Mouse (Mus musculus): ENCODE results near the gene Alk. TPM values are rescaled to one million over a fixed set of nuclear protein-coding genes. Genes with fewer than 3 reads are reported as not detected.

Gene Alk
- polyA plus RNA-seq, 1 experiment = not detected

DNA sequence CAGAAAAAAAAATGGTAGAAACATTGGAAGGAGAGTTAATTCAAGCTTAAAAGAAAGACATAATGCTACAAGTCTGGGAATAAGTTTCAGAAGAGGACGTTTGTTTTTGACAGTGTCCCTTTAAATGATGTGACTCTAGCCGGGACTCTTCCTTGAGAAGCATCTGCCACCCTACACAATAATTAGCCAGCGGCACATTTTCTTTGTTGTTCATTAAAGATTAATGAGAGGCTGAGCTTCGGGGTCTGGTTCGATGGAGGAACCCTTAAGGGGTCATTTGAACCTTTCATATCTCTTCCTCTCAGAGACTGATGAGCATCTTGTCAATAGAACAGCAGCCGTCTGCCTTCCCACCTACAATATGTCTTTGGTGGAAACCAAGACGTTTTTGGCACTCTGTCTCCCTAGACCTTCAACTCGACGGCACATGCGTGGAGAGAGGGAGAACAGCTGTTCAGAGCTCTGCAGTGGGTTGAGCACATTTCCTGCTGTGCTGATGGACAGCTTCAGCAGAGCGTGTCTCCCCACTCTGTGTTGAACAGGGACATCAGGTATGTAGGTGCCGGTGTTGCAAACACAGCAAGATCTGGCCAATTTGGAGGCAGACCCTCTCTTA lies 528.0 kb downstream of the Alk start:
- no peak overlapping the region for H3K27ac ChIP-seq (ENCODE audit: insufficient read depth, low read depth, low read length)
- no peaks in the 10 kb centered on the region for H3K4me1 ChIP-seq (ENCODE audit: control insufficient read depth, insufficient read depth, low read length)
- 29% methylated on average over 12 of the region's 12 CpGs for WGBS
- H3K4me3 ChIP-seq (ENCODE audit: insufficient read depth, low read depth, low read length) = no peak overlapping the region
- TF ChIP-seq POLR2A (IDR thresholded peaks at IDR 0.05; ENCODE audit: insufficient read depth, low read depth, low read length) (no peak), CTCF (IDR thresholded peaks at IDR 0.05; ENCODE audit: insufficient read depth, low read depth, low read length) (no peak)

DNA sequence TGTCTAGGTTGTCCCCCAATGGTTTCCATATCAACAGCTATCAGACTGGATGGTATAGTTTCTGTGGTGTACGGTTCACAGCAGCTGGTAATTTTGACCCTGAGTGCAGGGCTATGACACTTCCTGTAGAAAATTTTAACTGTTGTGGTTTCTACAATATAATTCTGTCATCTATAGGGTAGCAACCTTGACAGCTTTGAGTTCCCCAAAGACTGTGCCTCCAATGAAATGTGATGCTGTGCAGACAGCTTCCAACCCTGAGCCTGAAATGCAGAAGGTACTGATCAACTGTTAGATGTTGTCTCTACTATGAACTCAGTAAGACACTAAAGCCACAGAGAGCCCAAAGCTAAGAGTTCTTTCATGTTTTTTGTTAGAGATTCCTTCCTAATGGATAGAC lies 532.6 kb downstream of the Alk start:
- TF ChIP-seq POLR2A (IDR thresholded peaks at IDR 0.05; ENCODE audit: insufficient read depth, low read depth, low read length) = no peak
- TF ChIP-seq CTCF (IDR thresholded peaks at IDR 0.05; ENCODE audit: insufficient read depth, low read depth, low read length) = no peak
- Histone ChIP-seq H3K4me1 (ENCODE audit: control insufficient read depth, insufficient read depth, low read length) (peaks cover 7% of the 10 kb centered on the region), H3K27ac (ENCODE audit: insufficient read depth, low read depth, low read length) (no peak overlapping the region), H3K4me3 (ENCODE audit: insufficient read depth, low read depth, low read length) (no peak overlapping the region)
- 80% methylated on average over 1 of the region's 1 CpGs for WGBS

DNA sequence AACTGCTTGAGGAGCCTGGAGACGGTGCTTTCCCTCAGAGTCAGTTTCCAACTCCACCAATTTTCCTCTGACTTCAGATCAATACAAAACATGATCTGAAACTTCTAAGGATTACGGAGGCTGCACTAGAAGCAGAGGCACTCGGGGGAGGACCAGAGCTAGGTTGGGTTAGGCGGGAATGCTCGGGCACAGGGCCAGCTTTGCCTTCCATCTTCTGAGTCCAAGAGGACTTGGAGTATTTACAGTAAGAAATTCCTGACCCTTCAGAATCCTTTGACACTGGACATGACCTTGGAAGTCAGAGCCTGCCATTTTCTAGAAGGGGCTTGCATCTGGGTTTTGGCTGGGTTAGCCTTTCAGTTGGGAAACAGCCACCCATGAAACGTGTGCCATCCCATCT lies 536.3 kb downstream of the Alk start:
- WGBS = 73% methylated on average over 6 of the region's 6 CpGs
- Histone ChIP-seq H3K27ac (ENCODE audit: insufficient read depth, low read depth, low read length) (no peak overlapping the region), H3K4me3 (ENCODE audit: insufficient read depth, low read depth, low read length) (no peak overlapping the region), H3K4me1 (ENCODE audit: control insufficient read depth, insufficient read depth, low read length) (peaks cover 7% of the 10 kb centered on the region)
- no peak for TF ChIP-seq POLR2A (IDR thresholded peaks at IDR 0.05; ENCODE audit: insufficient read depth, low read depth, low read length)
- TF ChIP-seq CTCF (IDR thresholded peaks at IDR 0.05; ENCODE audit: insufficient read depth, low read depth, low read length) = no peak

DNA sequence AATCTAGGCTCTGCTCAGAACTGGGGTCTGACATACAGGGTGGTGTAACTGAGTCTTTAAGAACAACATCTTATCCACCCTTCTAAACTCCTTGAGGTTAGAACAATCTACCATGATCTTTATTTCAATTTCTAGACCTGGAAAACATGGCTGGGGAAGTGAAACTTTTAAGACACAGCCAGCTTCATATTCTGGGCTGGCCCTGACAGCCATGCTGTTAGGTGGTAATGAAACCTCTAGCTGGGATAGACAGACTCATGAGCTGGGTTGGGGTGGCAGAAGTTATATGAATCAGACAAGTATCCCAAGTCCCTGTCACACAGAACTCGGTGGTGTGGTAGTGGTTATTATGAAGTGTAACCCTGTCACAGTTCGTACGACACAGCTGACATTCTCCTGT lies 541.4 kb downstream of the Alk start:
- TF ChIP-seq POLR2A (IDR thresholded peaks at IDR 0.05; ENCODE audit: insufficient read depth, low read depth, low read length) = no peak
- no peak for TF ChIP-seq CTCF (IDR thresholded peaks at IDR 0.05; ENCODE audit: insufficient read depth, low read depth, low read length)
- WGBS = 96% methylated on average over 3 of the region's 3 CpGs
- Histone ChIP-seq H3K4me1 (ENCODE audit: control insufficient read depth, insufficient read depth, low read length) (peaks cover under 1% of the 10 kb centered on the region; the same call in 1 of the 2 replicates), H3K4me3 (ENCODE audit: insufficient read depth, low read depth, low read length) (no peak overlapping the region), H3K27ac (ENCODE audit: insufficient read depth, low read depth, low read length) (no peak overlapping the region)

- H3K4me3 ChIP-seq (ENCODE audit: insufficient read depth, low read depth, low read length) = no peak overlapping the region
- TF ChIP-seq CTCF (IDR thresholded peaks at IDR 0.05; ENCODE audit: insufficient read depth, low read depth, low read length) (no peak), POLR2A (IDR thresholded peaks at IDR 0.05; ENCODE audit: insufficient read depth, low read depth, low read length) (no peak)
- WGBS = 94% methylated on average over 7 of the region's 7 CpGs
- H3K27ac ChIP-seq (ENCODE audit: insufficient read depth, low read depth, low read length) = no peak overlapping the region
- H3K4me1 ChIP-seq (ENCODE audit: control insufficient read depth, insufficient read depth, low read length) = no peaks in the 10 kb centered on the region
Observed at GRCm38 (mm10) chr17:72059312-72059711, 545.1 kb downstream of the Alk start.

GRCm38 (mm10) chr17:72045671-72046070 lies 558.8 kb downstream of the Alk start:
- no peak for TF ChIP-seq CTCF (IDR thresholded peaks at IDR 0.05; ENCODE audit: insufficient read depth, low read depth, low read length)
- TF ChIP-seq POLR2A (IDR thresholded peaks at IDR 0.05; ENCODE audit: insufficient read depth, low read depth, low read length) = no peak
- Histone ChIP-seq H3K4me3 (ENCODE audit: insufficient read depth, low read depth, low read length) (no peak overlapping the region), H3K27ac (ENCODE audit: insufficient read depth, low read depth, low read length) (no peak overlapping the region), H3K4me1 (ENCODE audit: control insufficient read depth, insufficient read depth, low read length) (peaks cover 7% of the 10 kb centered on the region)
- 97% methylated on average over 2 of the region's 2 CpGs for WGBS

DNA sequence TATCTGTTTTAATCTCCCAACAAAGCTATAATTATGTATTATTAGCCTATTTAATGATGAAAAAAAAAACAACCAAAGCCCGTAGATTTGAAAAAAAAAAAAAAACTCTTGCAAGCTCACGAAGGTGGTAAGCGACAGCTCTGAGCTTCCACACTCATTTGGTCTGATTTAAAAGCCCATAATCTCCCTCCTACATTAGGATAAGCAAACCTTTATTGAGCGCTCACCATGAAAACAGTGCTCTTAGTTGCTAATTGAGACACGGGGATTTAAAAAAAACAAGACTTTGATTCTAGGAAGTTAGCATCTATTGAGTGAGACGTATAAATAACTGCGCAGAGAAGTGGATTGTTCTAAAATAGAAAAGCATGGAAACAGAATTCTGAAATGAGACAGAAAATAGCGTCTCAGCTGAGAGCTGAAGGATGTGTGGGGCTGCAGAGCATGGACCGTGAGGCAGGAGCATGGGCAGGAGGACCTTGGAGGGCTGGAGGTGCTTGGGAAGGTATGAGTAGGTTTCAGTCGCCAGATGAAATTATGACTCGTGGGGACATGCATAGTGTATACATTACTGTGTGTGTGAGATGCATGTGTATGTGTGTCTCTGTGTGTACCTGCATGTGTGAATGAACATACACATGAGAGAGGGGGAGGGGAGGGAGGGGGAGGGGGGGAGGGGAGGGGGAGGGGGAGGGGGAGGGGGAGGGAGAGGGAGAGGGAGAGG lies 560.6 kb downstream of the Alk start:
- Histone ChIP-seq H3K27ac (ENCODE audit: insufficient read depth, low read depth, low read length) (no peak overlapping the region), H3K4me3 (ENCODE audit: insufficient read depth, low read depth, low read length) (no peak overlapping the region), H3K4me1 (ENCODE audit: control insufficient read depth, insufficient read depth, low read length) (peaks cover 18% of the 10 kb centered on the region)
- no peak for TF ChIP-seq CTCF (IDR thresholded peaks at IDR 0.05; ENCODE audit: insufficient read depth, low read depth, low read length)
- no peak for TF ChIP-seq POLR2A (IDR thresholded peaks at IDR 0.05; ENCODE audit: insufficient read depth, low read depth, low read length)
- WGBS = 21% methylated on average over 11 of the region's 11 CpGs

- TF ChIP-seq POLR2A (IDR thresholded peaks at IDR 0.05; ENCODE audit: insufficient read depth, low read depth, low read length) (no peak), CTCF (IDR thresholded peaks at IDR 0.05; ENCODE audit: insufficient read depth, low read depth, low read length) (no peak)
- H3K4me1 ChIP-seq (ENCODE audit: control insufficient read depth, insufficient read depth, low read length) = peaks cover 18% of the 10 kb centered on the region
- 25% methylated on average over 9 of the region's 9 CpGs for WGBS
- no peak overlapping the region for H3K27ac ChIP-seq (ENCODE audit: insufficient read depth, low read depth, low read length)
- H3K4me3 ChIP-seq (ENCODE audit: insufficient read depth, low read depth, low read length) = no peak overlapping the region
Observed at GRCm38 (mm10) chr17:72043001-72043666, 561.3 kb downstream of the Alk start.
